Mouse (Mus musculus) testis, adult 2 months (tissue): Measurements from ENCODE around the gene Tbc1d9.

ENCODE experiments used
- CTCF ChIP-seq: fragments of 200-500 bp; IDR thresholded peaks from 2 replicates; pipeline ENCODE4 v1.5.1; 2012; ENCODE audit warnings: low read depth, mild to moderate bottlenecking, inconsistent platforms, low read length, moderate library complexity; ENCODE audit not compliant: control insufficient read depth, insufficient read depth, insufficient replicate concordance
- POLR2A ChIP-seq: fragments of 200-500 bp; IDR thresholded peaks from 2 replicates; pipeline ENCODE4 v1.6.1; 2012; ENCODE audit warnings: low read depth, mild to moderate bottlenecking, inconsistent platforms, low read length, moderate library complexity; ENCODE audit not compliant: control insufficient read depth

DNA sequence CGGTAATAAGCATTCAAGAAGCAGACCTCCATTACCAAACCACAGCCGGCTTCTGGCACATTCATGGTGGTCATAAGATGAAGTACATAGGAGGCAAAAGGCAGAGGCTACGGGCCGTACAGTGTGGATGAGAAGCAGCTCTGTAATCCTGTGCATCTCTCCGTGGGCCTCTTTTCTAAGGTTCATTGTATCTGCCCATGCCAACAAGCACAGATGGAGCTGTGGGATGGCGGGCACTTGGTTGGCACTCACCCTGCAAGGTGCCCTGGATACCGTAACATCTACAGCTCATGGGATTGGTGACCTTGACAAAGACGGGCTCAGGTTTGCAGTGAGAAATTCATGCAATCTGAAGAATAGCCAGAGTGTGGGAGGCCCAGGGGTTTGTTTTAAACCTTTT, 54.2 kb downstream of the Tbc1d9 start:
- TF ChIP-seq CTCF = no peak
- no peak for TF ChIP-seq POLR2A
